Mouse (Mus musculus) forelimb bud, embryonic 11.5 days (tissue): ENCODE results near the gene Trpm1.

Source experiments
- DNase-seq: peaks from one replicate; pipeline ENCODE4 v3.0.0-alpha.2; 2012; ENCODE audit warnings: low read depth, low spot score

Gene Trpm1

DNA sequence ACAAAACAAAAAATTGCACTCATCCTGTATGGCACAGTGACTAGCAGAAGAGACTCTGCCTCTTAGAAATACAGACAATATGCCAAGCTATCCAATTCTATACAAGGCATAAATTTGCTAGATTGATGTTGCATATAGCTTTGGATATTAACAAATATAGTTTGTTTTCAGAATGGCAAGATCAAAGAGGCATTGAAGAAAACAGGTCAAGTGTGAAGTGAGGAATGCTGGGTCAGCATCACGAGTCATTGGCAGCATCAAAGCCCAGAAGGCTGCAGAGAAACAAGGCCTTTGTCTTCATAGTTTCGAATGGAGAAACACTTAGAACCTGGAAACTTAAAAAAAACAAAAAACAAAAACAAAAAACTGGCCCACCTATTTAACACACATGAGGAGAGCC, 78.4 kb downstream of the Trpm1 start:
- no peak for DNase-seq

DNA sequence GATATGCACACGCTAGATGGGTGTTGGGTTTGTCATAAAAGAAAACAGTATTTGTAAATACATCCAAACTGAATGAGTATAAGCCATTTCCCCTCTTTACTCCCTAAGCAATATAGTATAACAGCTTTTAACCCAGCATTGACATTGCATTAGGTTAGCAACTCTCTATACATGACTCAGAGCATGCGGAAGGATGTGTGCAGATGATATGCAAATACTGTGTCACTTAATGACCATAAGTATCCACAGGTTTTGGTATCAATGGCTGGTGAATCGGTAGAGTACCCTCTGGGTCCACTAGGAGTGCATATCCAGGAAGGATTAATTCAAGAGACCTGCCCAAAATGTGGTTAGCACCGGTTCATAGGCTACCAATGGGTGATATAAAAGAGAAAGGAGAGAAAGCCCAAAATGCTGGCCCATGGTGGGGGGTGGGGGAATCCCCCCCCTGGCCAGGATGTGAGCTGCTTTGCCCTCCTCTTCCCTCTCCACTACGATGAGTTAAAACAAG, 80.7 kb downstream of the Trpm1 start:
- DNase-seq: no peak

DNA sequence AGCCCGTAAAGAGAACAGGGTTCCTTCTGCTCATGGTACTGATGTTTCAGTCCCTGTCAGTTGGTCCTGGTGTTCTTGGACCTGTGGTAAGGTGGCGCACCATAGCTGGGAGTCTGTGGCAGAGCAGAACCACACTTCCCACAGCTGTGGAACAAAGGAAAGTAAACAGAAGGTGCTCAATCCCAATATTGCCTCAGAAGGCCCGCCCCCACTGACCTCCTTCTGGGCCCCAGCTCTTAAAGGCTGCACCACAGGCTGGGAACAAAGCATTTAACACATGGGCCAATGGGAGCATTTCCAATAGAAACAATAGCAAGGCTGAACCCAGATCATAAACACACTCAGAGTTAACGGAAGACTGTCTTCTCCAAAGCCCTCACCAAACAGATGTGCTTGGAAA, 82.9 kb downstream of the Trpm1 start:
- no peak for DNase-seq

DNA sequence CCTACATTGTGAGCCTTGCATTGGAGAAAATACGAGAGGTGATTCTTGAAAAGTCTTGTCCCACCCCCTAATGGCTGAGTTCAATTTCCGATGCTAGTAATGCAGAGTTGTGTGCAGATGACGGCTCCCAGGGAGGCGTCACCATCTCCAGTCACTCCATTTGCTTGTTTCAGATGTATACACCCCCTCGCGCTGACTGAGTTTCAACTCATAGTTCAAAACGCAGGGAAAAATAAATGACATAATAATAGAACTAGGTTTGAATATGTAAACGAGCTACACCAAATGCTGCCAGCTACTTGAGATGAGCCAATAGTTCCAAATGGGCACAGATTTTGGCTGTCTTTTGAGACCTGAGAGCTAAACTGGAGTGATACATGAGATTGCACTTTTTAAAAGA, 84.1 kb downstream of the Trpm1 start:
- no peak for DNase-seq

DNA sequence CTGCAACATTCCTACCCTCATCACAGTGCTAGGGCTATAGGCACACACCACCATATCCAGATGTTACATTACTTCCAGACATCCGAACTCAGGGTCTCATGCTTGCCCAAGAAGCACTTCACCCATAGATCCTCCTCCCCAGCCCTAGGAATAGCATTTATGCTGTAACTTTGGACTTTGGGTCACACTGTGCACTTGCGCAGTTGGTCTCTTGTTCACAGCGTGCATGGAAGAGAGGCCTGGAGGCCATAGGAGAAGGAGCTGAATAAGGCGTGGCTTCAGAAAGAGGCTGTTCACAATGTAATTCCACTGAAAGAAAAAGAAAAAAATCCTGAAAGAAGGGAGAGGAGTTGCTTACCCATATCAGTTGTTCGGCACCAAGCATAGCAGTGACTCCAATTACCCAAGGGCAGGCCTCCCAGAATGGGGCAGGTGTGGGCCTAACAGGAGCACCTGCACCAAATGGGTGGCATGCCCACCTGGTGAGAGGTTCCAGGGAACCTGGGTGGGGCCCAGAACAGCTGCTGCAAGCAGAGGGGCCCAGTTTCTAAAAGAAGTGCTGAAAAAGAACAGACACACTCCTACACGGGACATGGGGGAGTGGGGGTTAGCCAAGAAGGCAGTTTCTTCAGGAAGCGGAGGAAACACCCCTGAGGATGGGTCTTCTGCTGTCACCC, 84.9 kb downstream of the Trpm1 start:
- DNase-seq: no peak

DNA sequence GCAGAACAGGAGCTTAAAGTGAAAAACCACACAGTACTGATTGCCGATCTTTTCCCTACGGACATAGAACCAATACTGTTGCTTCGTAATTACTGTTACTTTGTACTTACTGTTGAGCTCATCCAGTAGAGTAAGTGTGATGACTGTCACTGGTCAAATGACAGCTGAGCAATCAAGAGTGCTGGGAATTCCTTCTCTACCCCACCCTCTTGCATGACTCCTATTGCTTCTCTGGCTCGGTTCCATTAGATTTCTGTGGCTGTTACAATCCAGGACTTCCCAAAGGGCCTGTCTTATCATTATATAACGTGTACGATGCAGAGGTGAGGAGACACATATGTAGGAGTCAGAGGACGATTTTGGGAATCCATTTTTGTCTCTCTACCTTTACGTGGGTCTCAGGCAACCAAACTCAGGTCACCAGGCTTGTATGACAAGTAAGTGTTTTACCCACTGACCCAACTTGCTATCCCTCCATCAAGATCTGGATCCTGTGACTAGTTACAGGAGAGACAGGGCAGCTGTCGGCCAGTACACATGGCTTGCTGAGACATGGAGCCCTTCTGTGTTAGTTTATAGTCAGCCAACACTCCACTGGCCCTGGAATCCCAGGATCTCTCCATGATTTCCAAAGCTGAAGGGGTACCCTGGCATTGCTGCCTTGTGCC, 85.6 kb downstream of the Trpm1 start:
- no peak for DNase-seq

DNA sequence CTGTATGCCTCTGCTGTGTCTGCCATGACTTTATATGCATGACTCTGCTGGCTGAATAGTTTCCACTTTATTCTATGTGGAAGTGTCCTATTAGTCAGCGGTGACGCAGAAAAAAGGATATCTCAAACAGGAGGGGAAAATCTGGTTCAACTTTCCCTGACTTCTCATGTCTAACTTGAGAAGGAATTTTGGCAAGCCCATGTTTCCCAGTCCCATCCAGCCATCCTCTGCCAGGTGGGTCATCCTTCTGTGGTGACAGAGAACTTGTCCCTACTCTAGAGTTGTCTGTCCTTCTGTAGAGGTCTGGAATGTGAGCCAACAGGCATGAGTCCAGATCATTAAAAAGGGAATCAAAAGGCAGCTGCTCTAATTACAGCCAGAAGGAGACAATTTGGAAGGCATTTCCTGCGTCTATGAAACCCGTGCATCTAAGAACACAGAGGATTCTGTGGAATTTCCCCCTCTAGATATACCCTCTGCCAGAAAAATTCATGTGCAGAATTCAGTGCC, 86.2 kb downstream of the Trpm1 start:
- no peak for DNase-seq

DNA sequence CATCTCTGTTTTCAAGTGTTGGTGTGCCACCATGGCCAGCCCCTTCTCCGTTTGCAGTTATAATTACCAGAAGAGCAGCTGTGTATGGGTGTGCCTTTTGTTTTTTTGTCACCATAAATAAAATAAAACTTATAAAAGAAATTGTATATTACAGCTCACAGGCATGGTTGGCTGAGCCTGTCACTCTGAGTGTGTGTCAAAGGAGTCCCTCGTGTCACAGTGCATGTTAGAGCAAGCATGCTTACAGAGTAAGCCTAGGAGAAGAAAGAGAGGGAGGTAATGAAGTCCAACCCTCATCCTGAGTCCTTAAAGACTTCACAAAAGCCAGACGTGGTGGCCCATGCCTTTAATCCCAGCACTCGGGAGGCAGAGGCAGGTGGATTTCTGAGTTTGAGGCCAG, 88.8 kb downstream of the Trpm1 start:
- no peak for DNase-seq

DNA sequence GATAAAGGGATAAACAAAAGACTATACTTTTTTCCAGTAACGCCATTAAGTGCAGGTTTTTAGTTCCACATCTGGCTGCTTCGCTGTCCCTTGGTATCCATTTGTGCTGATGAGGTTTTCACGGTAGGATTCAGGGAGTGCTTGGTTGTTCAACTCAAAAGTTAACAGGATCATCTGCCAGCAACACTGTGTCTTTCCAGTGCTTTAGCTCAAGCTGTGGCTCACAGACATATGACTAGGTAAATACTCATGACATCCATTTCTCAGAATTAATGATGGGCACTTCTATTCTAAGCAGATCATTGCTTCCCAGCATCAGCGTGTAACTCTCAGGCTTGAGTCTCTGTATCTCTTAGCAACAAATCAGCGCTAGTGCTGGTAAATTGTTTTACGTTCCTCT, 90.7 kb downstream of the Trpm1 start:
- no peak for DNase-seq

DNA sequence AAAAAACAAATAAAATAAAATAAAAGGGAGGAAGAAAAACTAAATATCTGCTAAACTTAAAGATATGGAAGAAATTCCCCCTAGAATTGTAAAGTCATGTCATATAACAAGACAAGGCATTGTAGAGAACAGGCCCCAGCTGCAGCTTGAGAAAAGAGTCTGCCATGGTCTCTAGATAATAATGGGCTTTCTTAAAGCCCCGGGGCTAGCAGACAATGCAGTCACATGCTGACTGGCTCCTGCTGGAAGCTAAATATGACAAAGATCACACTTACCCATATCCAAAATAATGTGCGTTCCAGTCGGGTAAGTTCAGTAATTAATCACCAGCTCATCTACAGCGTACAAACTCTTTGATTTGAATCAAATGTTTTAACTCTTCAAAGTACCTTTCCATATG, 93.1 kb downstream of the Trpm1 start:
- no peak for DNase-seq

DNA sequence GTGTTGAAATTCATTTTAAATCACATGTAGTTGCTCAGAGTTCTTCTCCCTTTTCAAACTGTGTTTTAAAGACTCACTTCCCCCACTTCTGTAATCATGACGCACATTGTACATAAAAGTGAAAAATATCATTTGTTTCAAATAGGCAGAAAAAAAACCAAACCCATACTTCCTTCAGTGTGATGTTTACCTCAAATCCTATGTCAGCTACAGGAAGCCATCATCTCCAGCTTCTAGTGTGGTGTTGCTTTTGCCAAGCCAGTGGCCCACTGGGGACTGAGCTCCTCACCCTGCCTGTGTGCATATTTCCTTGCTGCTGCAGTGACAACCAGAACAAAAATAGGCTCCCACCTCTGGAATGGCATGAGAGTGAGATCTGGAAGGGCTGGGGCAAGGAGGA, 94.7 kb downstream of the Trpm1 start:
- no peak for DNase-seq

DNA sequence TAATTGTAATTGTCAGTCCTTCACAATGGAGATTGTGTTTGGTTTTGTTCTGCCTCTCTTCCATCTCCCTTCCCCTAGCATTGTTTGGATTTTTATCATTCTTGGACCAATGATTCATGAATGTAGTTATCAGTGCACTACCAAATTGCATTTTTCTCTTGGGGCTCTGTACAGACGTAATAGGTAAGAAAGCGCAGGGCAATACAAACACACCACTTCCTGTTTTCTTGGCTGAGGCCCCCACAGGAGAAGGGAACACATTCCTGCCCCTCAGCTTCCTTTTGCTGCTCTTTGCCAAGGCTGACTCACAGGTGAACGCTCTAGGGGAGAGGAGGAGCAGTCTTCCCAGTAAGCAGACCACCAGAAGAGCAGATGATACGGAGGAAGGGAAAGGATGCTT, 96.1 kb downstream of the Trpm1 start:
- no peak for DNase-seq

DNA sequence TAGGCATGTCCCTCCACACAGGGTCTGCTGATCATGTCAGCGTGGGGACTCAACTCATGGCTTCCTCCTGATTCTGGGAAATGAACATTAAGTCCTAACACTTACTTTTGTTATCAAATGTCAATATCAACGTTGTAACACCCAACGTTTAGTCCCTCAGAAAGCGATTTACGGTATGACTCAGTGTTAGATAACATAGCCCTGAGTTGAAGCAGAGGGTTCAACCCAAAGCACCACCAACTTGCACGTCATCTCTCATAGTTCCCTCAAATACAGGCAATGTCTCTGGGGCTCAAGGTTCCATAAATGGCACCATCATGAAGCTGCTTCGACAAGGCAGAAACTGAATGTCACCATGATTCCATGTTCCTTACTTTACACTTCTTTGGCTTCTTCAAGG, 96.8 kb downstream of the Trpm1 start:
- no peak for DNase-seq

DNA sequence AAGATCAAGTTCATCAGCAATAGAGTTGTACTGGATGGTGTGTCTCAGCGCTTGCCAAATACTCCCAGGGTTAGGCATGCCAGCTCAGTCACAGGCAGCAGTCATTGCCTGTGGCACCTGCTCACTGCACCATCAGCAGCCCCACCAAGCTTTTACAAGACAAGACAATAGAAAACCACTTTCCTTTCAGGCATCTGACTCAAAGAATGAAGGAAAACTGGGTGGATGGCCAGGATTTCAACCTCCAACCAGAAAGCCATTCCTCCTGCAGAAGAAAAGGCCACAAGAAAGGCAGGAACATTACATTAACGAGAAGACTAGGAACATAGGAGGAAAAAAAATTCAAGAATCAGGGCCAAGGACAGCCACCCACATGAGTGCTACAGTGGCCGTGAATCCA, 100.1 kb downstream of the Trpm1 start:
- no peak for DNase-seq

DNA sequence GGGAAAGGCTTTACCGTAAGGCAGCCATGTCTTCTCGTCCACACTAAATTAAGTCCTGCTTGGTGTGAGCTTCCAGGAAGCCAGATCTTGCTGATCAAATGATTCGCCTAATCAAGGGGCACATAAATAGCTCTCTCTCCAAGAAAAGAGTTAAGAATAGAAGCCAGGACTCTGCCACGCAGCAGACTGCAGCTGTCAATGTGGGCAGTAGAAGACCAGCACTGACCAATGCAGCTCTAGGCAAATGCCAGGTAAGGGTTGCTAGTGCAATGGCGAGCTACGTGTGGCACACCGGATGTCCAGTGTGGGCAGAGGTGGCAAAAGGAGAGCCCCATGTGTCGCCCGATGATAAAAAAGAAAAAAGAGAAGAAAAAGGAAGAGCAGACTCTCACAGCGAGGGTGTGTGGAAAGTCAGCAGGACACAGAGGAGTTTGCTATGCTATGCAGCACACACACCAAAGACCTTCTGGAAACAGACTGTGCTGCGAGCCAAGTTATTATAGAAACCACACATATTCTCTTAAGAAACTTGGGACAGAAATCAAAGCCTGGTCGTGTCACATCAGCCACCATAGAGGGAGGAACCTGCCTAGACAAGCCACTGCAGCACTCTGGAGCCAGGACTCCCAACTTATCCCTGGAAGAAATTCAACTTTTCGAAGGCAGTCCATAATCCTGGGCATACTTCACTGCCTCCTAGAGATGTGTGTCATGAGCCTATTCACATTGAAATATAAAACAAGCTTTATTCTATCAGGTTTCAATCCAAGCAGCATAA, 112.1 kb downstream of the Trpm1 start:
- no peak for DNase-seq

DNA sequence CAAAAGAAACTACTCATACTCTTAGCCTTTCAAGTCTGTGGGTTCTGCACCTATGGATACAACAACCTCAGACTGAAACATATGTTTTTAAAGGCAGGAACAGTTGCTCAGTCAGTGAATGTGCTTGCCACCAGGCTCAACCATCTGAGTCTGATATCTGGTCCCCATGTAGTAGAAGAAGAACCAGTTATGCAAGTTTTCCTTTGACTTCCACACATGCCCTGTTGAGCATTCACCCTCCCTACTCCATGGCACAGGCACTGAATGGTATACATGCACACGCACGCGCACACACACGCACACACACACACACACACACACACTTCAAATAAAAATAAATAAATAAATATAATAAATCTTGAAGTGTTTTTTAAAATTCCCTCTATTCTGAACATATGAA, 113.0 kb downstream of the Trpm1 start:
- no peak for DNase-seq

DNA sequence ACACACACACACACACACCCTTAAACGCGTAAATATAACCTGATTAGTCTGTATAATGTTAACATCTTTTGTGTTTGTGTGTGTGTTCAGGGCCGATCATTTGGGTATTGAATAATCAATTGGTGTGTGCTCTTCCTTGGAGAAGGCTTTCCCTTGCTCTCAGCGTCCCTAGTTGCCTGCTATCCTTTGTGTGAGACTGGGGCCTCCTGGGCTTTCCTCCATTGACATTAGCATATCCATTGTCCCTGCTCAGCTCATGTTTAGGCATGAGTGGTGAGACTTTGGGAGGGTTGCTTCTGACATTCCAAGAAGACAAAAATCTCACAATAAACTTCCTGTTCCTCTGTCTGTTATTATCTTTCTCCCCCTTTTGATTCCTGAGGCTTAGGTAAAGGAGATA, 118.3 kb downstream of the Trpm1 start:
- no peak for DNase-seq

DNA sequence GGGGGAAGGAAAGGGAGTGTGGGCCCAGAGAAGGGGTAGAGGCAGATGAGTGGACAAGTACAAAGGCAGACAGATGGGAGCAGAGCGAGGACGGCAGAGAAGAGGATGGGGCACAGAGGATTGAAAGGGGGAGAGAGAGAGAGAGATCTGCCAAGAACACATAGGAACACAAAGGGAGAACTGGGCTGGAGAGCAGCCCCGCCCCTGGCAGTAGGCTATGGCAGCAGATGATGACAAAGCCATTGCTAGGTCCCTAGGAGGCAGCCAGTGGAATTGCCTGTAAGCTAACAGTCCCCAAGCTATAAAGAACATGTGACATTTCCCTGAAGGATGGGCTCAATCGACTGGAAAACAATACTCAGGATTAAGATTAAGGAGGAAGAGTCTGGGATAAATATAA, 121.9 kb downstream of the Trpm1 start:
- no peak for DNase-seq

DNA sequence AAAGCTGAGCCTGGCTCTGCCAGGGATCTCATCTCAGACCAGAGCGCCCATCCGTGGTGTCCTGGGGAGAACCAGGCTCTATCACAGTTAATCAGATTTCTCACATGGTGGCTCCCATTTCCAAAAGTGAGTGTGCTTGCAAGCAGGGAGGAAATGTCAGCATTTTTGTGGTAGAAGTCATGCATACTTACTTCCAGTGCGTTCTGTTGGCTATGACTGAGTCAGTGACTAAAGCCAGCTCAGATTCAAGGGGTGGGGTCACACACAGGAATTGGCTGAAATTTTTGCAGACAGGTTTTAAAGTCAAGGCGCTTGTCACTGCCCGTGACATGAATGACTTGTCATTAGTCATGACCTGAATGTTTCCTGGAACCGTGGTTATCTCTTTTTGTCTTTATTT, 123.3 kb downstream of the Trpm1 start:
- no peak for DNase-seq

DNA sequence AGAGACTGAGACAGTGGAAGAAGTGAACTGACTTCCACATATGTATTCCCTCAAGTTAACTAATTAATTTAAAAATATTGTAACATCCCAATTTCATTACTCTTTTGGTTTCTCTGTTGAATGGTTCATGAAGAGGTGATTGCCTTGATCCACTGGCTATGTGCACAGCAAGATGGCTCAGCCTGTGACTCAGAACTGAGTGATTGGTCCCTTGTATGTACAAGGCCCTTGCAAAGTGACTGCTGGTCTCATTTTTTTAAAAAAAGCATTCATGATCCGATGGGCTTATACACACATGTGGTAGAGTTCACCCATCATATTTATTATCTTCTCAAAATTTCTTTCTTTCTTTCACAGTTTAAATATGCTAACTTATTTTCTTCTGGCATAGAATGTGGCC, 124.9 kb downstream of the Trpm1 start:
- DNase-seq: no peak

DNA sequence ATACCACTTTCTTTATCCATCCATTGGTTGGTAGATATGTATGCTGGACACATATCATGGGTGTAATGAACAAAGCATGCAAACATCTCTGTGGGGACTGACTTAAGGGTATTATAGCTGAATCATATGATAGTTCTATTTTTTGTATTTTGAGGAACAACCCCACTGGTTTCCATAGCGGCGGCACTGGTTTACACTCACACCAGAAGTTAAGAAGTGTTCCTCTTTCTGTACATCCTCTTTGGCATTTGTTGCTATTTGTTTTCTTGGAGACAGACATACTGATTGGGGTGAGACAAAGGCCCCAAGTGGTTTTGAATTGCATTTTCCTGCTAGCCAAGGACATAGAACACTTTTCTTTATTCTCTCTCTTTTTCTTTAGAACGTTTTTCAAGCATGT, 125.9 kb downstream of the Trpm1 start:
- no peak for DNase-seq

DNA sequence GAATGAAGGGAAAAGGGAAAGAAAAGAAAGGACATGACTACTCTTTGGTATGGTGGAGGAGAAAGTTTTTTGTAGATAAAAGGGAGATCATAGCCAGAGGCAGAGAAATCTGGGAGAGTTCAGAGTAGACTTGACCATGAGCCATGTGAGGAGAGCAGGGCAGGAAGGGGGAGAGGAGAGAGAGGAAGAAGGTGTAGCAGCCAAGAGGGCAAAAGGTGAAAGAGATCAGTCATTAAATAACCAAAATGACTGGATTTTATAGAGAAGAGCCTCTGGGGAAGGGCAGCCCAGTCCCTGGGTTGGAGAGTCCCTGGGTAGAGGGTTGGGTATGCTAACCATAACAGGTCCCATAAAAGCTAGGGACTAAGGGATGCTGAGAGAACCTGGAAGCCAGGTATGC, 132.9 kb downstream of the Trpm1 start:
- no peak for DNase-seq
